Mouse (Mus musculus) neural tube, embryonic 15.5 days (tissue): Measurements from ENCODE around the gene Hand1. TPM values are rescaled to one million over a fixed set of nuclear protein-coding genes. Genes with fewer than 3 reads are reported as not detected.

Experiments
- ATAC-seq: fragments of 200-750 bp; cut with Nextera tagmentation; 2 replicates; pipeline ENCODE4 v1.8.0; 2017; ENCODE audit warnings: mild to moderate bottlenecking, moderate TSS enrichment, moderate library complexity; ENCODE audit not compliant: low FRiP score
- H3K27ac ChIP-seq: fragments of 300-500 bp; sonication (generic); replicated peaks from 2 replicates; pipeline ENCODE4 v1.5.1; 2015; ENCODE audit warnings: mild to moderate bottlenecking, inconsistent platforms
- H3K27me3 ChIP-seq: fragments of 300-500 bp; sonication (generic); replicated peaks from 2 replicates; pipeline ENCODE4 v1.6.1; 2015; ENCODE audit warnings: inconsistent platforms
- H3K36me3 ChIP-seq: fragments of 300-500 bp; sonication (generic); 2 replicates; pipeline ENCODE4 v1.6.1; 2015; ENCODE audit warnings: inconsistent platforms
- H3K4me1 ChIP-seq: fragments of 300-500 bp; sonication (generic); 2 replicates; pipeline ENCODE4 v1.6.1; 2015; ENCODE audit warnings: inconsistent platforms
- H3K4me2 ChIP-seq: fragments of 300-500 bp; sonication (generic); 2 replicates; pipeline ENCODE4 v1.6.1; 2015; ENCODE audit warnings: inconsistent platforms, mild to moderate bottlenecking, moderate library complexity
- H3K4me3 ChIP-seq: fragments of 300-500 bp; sonication (generic); replicated peaks from 2 replicates; pipeline ENCODE4 v1.5.1; 2015; ENCODE audit warnings: mild to moderate bottlenecking, inconsistent platforms
- H3K9ac ChIP-seq: fragments of 300-500 bp; sonication (generic); replicated peaks from 2 replicates; pipeline ENCODE4 v1.6.1; 2015; ENCODE audit warnings: mild to moderate bottlenecking, inconsistent platforms
- H3K9me3 ChIP-seq: fragments of 300-500 bp; sonication (generic); replicated peaks from 2 replicates; pipeline ENCODE4 v1.6.1; 2016; ENCODE audit warnings: inconsistent platforms
- WGBS: fragments of 180-500 bp; shearing (Covaris S2); methylation state at CpG from one replicate; pipeline ENCODE4 v1.1.7; 2015; ENCODE audit warnings: mixed read lengths; 5-methylcytosine and 5-hydroxymethylcytosine counted together
- polyA plus RNA-seq: library from polyadenylated mRNA; unstranded; fragments of >200 nt; fragmentation: Nextera tagmentation; extraction: Ambion mirVana; gene quantifications from 2 replicates; pipeline ENCODE4 v1.2.1, GENCODE M21; 2015

Hand1 gene
- polyA plus RNA-seq, 1 experiment from 2014 or later = not detected

DNA sequence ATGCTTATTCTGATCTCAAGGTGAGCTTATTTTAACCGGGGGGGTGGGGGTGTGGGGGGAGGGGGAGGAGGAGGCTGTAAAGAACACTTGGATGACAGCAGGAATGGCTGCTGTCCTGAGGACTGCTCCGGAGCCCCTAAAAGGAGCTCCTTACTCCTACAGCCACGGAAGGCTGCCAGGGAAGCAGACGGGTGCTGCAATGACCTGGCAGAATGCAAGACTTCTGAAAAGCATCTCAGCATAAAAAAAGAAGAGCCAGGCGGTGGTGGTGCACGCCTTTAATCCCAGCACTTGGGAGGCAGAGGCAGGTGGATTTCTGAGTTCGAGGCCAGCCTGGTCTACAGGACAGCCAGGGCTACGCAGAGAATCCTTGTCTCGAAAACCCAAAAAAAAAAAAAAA, 34.8 kb downstream of the Hand1 start:
- Histone ChIP-seq H3K27ac (no peak overlapping the region), H3K36me3 (no peaks in the 10 kb centered on the region), H3K9me3 (no peaks in the 10 kb centered on the region), H3K9ac (no peak overlapping the region), H3K27me3 (no peaks in the 10 kb centered on the region), H3K4me3 (no peak overlapping the region), H3K4me2 (no peak overlapping the region), H3K4me1 (peaks cover 16% of the 10 kb centered on the region)
- WGBS = 86% methylated on average over 9 of the region's 9 CpGs
- ATAC-seq = no peak

DNA sequence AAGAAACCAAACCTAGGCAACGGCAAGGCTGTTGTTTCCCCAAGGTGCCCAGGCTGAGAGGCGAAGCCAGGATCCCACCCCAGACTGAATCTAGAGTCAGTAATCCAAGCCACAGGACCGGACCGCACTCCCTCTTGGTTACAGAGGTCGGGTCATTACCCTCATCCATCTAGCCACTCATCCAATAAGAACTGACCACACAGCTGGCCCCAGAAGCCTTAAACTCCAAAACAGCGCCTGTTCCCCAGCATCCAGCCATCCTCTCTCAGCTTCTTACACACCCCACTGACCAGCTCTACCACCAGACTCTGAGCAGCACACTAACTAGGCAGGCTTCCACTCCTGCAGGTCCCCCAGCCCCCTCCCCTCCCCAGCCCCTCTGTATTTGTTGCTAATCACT, 37.5 kb downstream of the Hand1 start:
- no peak overlapping the region for H3K4me2 ChIP-seq
- no peak overlapping the region for H3K4me3 ChIP-seq
- peaks cover 2% of the 10 kb centered on the region; the same call in 1 of the 2 replicates for H3K4me1 ChIP-seq
- 50% methylated on average over 6 of the region's 6 CpGs for WGBS
- H3K9me3 ChIP-seq = no peaks in the 10 kb centered on the region
- no peak for ATAC-seq
- H3K27ac ChIP-seq = no peak overlapping the region
- no peaks in the 10 kb centered on the region for H3K27me3 ChIP-seq
- no peaks in the 10 kb centered on the region for H3K36me3 ChIP-seq
- H3K9ac ChIP-seq = no peak overlapping the region

DNA sequence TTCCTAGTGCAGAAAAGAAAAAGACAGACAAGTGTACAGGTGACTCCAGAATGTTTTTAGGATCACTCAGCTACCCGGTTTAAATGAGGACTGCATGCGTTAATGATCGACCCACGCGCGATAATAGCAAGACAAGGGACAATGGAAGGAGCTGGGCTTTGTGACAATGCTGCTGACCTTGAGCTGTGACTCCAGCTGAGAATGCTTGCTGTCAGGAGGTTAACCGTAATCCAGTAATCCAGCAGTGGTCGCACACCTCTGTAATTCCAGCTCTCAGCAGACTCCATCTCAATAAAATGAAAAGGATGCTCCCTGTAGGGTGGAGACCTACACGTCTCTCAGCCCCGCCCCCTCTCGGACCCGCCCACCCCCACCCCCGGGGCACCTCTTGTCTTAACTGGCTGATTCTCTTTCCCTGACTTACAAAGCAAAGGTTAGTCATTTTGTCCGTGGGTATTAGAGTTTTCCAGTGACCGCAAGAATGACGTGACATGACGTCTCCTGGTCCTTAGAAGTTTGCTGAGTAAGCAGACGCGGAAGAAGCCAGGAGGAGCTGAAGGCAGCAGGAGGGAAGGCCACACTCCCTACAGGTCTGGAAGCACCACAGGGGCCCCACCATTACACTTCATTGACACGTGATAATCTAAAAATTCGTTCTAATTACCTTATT, 41.6 kb downstream of the Hand1 start:
- no peak overlapping the region; the same call in 1 of the 2 replicates for H3K4me2 ChIP-seq
- H3K4me3 ChIP-seq = no peak overlapping the region
- H3K9me3 ChIP-seq = no peaks in the 10 kb centered on the region
- no peak overlapping the region for H3K9ac ChIP-seq
- H3K27me3 ChIP-seq = no peaks in the 10 kb centered on the region
- peaks cover 17% of the 10 kb centered on the region for H3K4me1 ChIP-seq
- no peaks in the 10 kb centered on the region for H3K36me3 ChIP-seq
- no peak for ATAC-seq
- 21% methylated on average over 21 of the region's 21 CpGs for WGBS
- no peak overlapping the region for H3K27ac ChIP-seq

DNA sequence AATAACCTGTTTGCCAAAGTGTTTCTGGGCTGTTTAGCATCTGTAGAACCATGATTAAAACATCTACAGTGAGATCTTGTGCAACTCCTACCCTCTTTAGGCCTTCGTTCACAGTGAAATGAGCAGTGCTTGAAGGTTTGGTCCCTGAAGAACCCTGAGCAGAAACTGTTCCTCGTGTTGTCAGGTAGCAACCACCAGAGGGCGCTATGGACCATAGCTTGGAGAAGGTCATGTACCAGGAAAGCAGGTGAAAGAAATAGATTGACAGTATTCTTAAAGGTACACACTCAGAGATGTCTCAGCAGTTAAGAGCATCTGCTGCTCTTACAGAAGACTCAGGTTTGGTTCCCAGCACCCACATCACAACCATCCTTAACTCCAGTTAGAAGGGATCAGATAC, 44.7 kb downstream of the Hand1 start:
- Histone ChIP-seq H3K4me2 (no peak overlapping the region), H3K9ac (no peak overlapping the region), H3K27me3 (0 out of 2 replicates have a peak, but pooled peaks cover 5% of the 10 kb centered on the region), H3K9me3 (no peaks in the 10 kb centered on the region), H3K4me3 (no peak overlapping the region), H3K27ac (no peak overlapping the region), H3K36me3 (no peaks in the 10 kb centered on the region), H3K4me1 (peaks cover 17% of the 10 kb centered on the region)
- ATAC-seq = no peak
- WGBS = 47% methylated on average over 3 of the region's 3 CpGs

DNA sequence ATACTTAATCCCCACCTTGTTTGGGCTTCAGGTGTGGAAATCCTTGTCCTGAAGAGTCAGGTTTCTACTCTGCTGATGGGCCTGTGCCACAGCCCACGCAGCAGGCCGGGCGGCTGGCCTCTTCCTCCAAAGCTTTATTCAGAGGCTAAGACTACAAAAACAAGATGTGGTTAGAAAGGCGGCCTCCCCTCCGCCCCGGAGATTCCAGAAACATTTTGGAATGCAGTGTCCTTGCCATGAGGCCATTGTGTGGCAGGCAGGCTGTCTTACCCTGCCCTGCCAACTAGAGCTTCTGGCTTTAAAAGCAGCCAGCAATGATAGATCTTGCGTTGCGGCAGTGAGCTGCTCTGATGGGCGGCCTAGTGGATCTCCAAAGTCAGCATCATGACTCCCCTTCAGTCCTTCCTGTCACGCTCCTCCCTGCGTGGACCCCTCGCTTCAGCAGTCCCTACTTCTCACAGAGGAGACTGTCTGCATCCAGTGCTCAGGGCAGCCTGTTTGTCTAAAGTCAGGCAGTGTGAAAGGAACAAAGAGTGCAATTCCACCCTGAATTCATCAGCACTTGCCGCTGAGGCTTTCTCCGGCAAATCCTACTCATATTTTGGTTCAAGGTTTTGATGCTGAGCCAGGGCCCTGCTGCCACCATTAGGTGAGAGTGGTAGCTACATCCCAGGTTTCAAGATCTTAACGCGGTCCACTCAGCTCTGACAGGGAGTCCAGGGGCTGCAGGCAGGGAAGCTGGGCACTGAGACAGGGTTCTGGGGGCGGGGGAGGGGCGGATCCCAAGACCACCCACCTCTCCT, 45.8 kb downstream of the Hand1 start:
- Histone ChIP-seq H3K9me3 (no peaks in the 10 kb centered on the region), H3K27ac (peak overlapping the region; percentile 81), H3K9ac (no peak overlapping the region), H3K4me1 (peaks cover 17% of the 10 kb centered on the region), H3K36me3 (no peaks in the 10 kb centered on the region), H3K4me2 (peak overlapping the region; percentile 26), H3K27me3 (0 out of 2 replicates have a peak, but pooled peaks cover 5% of the 10 kb centered on the region), H3K4me3 (no peak overlapping the region)
- 25% methylated on average over 18 of the region's 18 CpGs for WGBS
- ATAC-seq = peak; percentile 76

DNA sequence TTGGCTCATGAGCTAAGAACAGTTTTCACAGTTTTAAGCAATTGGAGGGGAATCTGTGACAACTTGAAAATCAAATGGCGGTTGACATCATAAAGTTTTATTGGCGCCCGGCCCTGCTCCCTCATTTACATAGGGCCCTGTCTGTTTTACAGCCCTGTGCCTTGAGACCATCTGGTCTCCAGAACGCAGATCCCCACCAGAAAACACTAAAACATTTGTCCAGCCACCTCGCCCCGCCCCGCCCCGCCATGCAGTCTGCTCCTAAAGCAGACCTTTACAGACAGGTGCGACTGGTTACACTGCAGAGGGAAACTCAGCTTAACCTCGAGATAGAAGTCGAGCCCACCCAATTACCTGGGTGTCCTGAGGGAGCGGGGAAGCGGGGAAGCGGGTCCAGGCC, 52.8 kb downstream of the Hand1 start:
- Histone ChIP-seq H3K9ac (no peak overlapping the region), H3K4me3 (no peak overlapping the region), H3K36me3 (no peaks in the 10 kb centered on the region), H3K9me3 (no peaks in the 10 kb centered on the region), H3K4me1 (peaks cover 16% of the 10 kb centered on the region; the same call in 1 of the 2 replicates), H3K4me2 (no peak overlapping the region), H3K27ac (no peak overlapping the region), H3K27me3 (0 out of 2 replicates have a peak, but pooled peaks cover under 1% of the 10 kb centered on the region)
- ATAC-seq = no peak
- WGBS = 39% methylated on average over 14 of the region's 14 CpGs

Other genes starting within 250 kb of the Hand1 start
- gene Galnt10, start 187.4 kb downstream of the Hand1 start, polyA plus RNA-seq = 11.7 and 12.7 TPM in 2 replicates
- gene Sap30l, start 31.2 kb downstream of the Hand1 start, polyA plus RNA-seq = 9.7 and 12.4 TPM in 2 replicates
- gene Larp1, start 176.2 kb upstream of the Hand1 start, polyA plus RNA-seq = 19.9 and 20.5 TPM in 2 replicates